Mouse (Mus musculus): ENCODE data around the gene Pym1.

Gene Pym1

DNA sequence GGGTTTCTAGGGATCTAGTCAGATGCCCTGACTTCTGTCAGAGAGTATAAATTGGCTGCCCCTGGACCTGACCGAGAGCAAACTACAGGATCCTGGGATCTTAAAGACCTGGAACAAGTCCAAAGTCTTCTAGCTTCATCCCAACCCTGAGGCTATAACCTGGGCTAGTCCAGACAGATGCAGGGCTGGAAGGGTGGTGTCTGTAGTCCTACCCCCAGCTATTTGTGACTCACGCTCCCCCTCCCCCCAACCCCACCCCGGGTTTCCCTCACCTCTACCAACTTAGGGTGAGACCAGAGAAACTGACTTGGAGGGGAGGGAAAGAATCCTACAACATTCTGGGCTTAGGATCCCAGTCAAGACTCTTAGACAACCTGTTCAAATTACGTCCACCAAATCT is 5.1 kb upstream of the Pym1 start:
- no peak for TF ChIP-seq GATA4 (IDR thresholded peaks at IDR 0.05; ENCODE audit: insufficient replicate concordance, low read length)

DNA sequence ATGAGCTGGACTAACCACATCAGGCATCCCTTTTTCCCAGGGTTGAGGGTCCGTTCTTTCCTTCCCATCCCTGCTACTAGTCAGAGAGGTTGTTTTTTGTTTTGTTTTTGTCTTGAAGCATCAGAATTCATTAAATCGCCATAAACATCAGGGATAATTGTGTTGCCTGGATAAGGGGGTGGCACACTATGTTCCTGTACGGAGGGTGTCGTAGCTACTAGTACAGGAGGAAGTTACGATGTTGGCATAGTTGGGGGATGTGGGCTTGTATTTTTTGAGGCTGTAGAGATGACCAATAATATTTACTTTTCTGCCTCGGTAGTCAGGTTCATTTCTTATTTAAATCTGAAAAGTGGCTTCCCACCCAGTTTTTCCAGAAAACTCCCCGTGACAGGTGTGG is 4.5 kb upstream of the Pym1 start:
- TF ChIP-seq GATA4 (IDR thresholded peaks at IDR 0.05; ENCODE audit: insufficient replicate concordance, low read length), result no peak

- no peak for TF ChIP-seq GATA4 (IDR thresholded peaks at IDR 0.05; ENCODE audit: insufficient replicate concordance, low read length)
These were observed 3.9 kb upstream of the Pym1 start for GRCm38 (mm10) chr10:128743791-128744191.

- TF ChIP-seq GATA4 (IDR thresholded peaks at IDR 0.05; ENCODE audit: insufficient replicate concordance, low read length), result no peak
These were observed 3.5 kb upstream of the Pym1 start for GRCm38 (mm10) chr10:128744211-128744610.

GRCm38 (mm10) chr10:128744680-128745601 is 2.7 kb upstream of the Pym1 start, which contains the start of gene Dgka:
Gene Dgka (minus strand): TSS chr10:128744855.
- no peak for TF ChIP-seq GATA4 (IDR thresholded peaks at IDR 0.05; ENCODE audit: insufficient replicate concordance, low read length)

GRCm38 (mm10) chr10:128745946-128746613 is 1.6 kb upstream of the Pym1 start:
- no peak for TF ChIP-seq GATA4 (IDR thresholded peaks at IDR 0.05; ENCODE audit: insufficient replicate concordance, low read length)

DNA sequence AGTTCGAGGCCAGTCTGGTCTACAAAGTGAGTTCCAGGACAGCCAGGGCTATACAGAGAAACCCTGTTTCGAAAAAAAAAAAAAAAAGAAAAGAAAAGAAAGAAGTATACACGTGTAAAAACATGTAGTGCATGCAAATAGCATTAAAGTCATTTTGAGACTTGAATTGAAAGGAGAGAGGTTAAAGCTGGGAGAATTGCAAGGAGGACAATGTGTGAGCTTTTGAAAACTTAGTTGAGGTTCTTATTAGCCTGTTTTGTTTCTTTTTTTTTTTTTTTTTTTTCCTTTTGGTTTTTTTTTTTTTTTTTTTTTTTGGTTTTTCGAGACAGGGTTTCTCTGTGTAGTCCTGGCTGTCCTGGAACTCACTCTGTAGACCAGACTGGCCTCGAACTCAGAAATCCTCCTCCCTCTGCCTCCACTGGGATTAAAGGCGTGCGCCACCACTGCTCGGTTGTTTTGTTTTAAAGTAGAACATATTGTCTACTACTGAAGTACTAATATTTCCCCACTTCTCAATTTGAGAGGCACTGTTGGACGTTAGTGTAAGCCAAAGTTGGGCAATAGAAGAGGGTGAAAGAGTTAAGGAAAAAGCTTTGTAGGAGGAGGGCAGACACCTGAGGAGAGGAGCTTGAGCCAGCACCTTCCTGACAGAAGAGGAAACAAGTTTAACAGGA is 580 bp upstream of the Pym1 start:
- TF ChIP-seq GATA4 (IDR thresholded peaks at IDR 0.05; ENCODE audit: insufficient replicate concordance, low read length), result no peak

- TF ChIP-seq GATA4 (IDR thresholded peaks at IDR 0.05; ENCODE audit: insufficient replicate concordance, low read length), result no peak
These were observed 669 bp downstream of the Pym1 start for GRCm38 (mm10) chr10:128748252-128748864.

GRCm38 (mm10) chr10:128772895-128773294 is 25.2 kb downstream of the Pym1 start:
- no peak for TF ChIP-seq GATA4 (IDR thresholded peaks at IDR 0.05; ENCODE audit: insufficient replicate concordance, low read length)

GRCm38 (mm10) chr10:128773685-128774084 is 26.0 kb downstream of the Pym1 start:
- no peak for TF ChIP-seq GATA4 (IDR thresholded peaks at IDR 0.05; ENCODE audit: insufficient replicate concordance, low read length)

DNA sequence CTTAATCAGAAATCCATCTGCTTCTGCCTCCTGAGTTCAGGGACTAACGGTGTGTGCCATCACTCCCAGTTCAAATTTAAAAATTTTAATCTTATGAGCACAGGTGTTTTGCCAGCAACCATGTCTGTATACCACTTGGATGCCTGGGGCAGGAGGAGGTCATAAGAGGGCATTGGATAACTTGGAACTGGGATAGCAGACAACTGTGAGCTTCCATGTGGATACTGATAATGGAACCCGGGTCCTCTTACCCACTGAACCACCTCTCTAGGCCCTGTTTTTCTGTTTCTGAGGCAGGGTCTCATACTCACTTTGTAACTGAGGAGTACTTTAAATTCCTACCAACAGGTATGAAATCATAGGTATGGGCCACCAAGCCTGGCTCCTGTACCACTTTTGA is 30.8 kb downstream of the Pym1 start:
- no peak for TF ChIP-seq GATA4 (IDR thresholded peaks at IDR 0.05; ENCODE audit: insufficient replicate concordance, low read length)

DNA sequence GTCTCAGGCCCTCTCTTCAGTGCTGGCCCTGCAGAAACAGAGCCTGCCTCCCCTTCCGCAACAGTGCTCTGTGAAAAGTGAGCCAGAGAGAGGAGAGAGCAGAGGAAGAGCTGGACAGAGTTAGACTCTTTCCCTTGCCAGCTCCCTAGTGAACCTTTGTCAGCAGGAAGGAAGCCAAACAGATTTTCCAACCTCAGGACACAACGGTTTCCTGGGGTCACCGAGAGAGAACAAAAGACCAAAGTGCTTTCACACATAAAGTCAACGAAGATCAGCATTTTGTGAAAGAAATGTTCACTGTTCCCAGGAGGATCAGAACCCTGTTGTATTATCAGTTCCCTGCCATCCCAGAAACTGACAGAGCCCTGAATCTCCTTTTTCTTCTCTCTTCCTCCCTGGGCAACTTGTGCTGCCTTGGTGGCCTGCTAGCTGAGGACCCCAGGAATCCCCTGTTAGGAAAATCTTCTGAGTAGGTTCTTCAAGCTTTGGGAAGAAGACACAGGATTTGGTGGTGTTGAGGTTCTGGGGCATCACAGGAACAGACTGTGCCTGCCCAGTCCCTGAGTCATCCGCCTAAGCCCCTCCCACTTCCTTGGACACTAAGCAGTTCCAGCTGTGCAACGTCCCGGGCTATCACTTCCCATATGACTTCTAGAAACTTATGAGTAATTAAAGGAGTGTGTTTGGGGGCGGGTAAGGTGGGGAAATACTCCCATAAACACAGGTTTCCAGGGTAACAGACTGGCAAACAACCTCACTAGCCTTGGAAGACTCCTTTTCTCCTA is 31.5 kb downstream of the Pym1 start:
- no peak for TF ChIP-seq GATA4 (IDR thresholded peaks at IDR 0.05; ENCODE audit: insufficient replicate concordance, low read length)

DNA sequence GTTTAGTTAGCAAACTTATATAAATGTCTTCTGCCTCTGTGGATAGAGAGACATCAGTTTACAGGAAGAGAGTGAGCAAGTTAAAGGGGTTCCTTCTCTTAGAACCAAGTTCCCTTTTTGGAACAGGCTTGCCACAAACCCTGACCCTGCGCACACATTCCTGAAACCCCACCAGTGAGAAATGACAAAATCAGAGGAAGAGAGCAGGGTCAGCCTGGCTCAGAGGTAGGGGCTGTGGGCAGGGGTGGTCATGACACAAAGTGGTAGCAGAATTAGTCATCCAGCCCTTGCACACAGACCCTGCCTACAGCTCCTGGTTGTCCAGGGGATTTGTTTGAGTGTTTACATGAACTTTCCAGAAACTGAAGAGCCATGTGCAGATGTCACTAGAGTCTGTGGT is 32.5 kb downstream of the Pym1 start:
- TF ChIP-seq GATA4 (IDR thresholded peaks at IDR 0.05; ENCODE audit: insufficient replicate concordance, low read length), result no peak

- TF ChIP-seq GATA4 (IDR thresholded peaks at IDR 0.05; ENCODE audit: insufficient replicate concordance, low read length), result no peak
These were observed 42.9 kb downstream of the Pym1 start, which contains the start of gene Mmp19 for GRCm38 (mm10) chr10:128790398-128791124. Gene Mmp19 (plus strand): TSS chr10:128790910.

Measured in liver, adult (tissue).